Mouse (Mus musculus): Measurements from ENCODE around the gene Gdpd3.
"Not testable (repeated sequence)": the region's sequence is repeated elsewhere in the genome, so short reads cannot be mapped to it uniquely, and the experiment has no call there.

Gdpd3 gene

GRCm38 (mm10) chr7:126760956-126761355 lies 5.2 kb upstream of the Gdpd3 start:
- DNase-seq (ENCODE audit: low spot score in 2 of 2), result no peak

GRCm38 (mm10) chr7:126761529-126762067 lies 4.5 kb upstream of the Gdpd3 start:
- no peak for DNase-seq (ENCODE audit: low spot score in 2 of 2)

GRCm38 (mm10) chr7:126762471-126763008 lies 3.6 kb upstream of the Gdpd3 start:
- DNase-seq (ENCODE audit: low spot score in 2 of 2), result no peak

- DNase-seq (ENCODE audit: low spot score in 2 of 2), result no peak
These were observed 594 bp upstream of the Gdpd3 start for GRCm38 (mm10) chr7:126765540-126765939.

- no peak for DNase-seq (ENCODE audit: low spot score in 2 of 2)
These were observed 867 bp downstream of the Gdpd3 start for GRCm38 (mm10) chr7:126767001-126767400.

- DNase-seq (ENCODE audit: low spot score in 2 of 2), result no peak
These were observed 4.7 kb downstream of the Gdpd3 start for GRCm38 (mm10) chr7:126770784-126771183.

GRCm38 (mm10) chr7:126773351-126773750 lies 7.2 kb downstream of the Gdpd3 start:
- no peak for DNase-seq (ENCODE audit: low spot score in 2 of 2)

- no peak for DNase-seq (ENCODE audit: low spot score in 2 of 2)
These were observed 8.3 kb downstream of the Gdpd3 start for GRCm38 (mm10) chr7:126774463-126774862.

- no peak for DNase-seq (ENCODE audit: low spot score in 2 of 2)
These were observed 9.2 kb downstream of the Gdpd3 start for GRCm38 (mm10) chr7:126775185-126775977.

- no peak for DNase-seq (ENCODE audit: low spot score in 2 of 2)
These were observed 9.8 kb downstream of the Gdpd3 start for GRCm38 (mm10) chr7:126775978-126776234.

GRCm38 (mm10) chr7:126776598-126777057 lies 10.5 kb downstream of the Gdpd3 start, which contains the start of gene Ypel3:
TSS of gene Ypel3 (plus strand) at chr7:126776955.
- DNase-seq (ENCODE audit: low spot score in 2 of 2), result peak; percentile 91 to 96

GRCm38 (mm10) chr7:126777476-126777875 lies 11.3 kb downstream of the Gdpd3 start:
- DNase-seq (ENCODE audit: low spot score in 2 of 2), result no peak

- no peak for DNase-seq (ENCODE audit: low spot score in 2 of 2)
These were observed 12.0 kb downstream of the Gdpd3 start for GRCm38 (mm10) chr7:126778147-126778546.

- not testable (repeated sequence) for DNase-seq (ENCODE audit: low spot score in 2 of 2)
These were observed 13.0 kb downstream of the Gdpd3 start for GRCm38 (mm10) chr7:126779101-126779500.

GRCm38 (mm10) chr7:126779983-126780970 lies 14.1 kb downstream of the Gdpd3 start:
- DNase-seq (ENCODE audit: low spot score in 2 of 2), result peak; percentile 71 to 83

GRCm38 (mm10) chr7:126780971-126781635 lies 15.0 kb downstream of the Gdpd3 start, which contains the start of gene Tbx6:
TSS of gene Tbx6 (plus strand) at chr7:126781483.
- no peak for DNase-seq (ENCODE audit: low spot score in 2 of 2)

GRCm38 (mm10) chr7:126781661-126782370 lies 15.7 kb downstream of the Gdpd3 start:
- DNase-seq (ENCODE audit: low spot score in 2 of 2), result no peak

- no peak for DNase-seq (ENCODE audit: low spot score in 2 of 2)
These were observed 16.6 kb downstream of the Gdpd3 start for GRCm38 (mm10) chr7:126782693-126783092.

- DNase-seq (ENCODE audit: low spot score in 2 of 2), result no peak
These were observed 18.3 kb downstream of the Gdpd3 start for GRCm38 (mm10) chr7:126784469-126784868.

GRCm38 (mm10) chr7:126785056-126785455 lies 18.9 kb downstream of the Gdpd3 start:
- no peak for DNase-seq (ENCODE audit: low spot score in 2 of 2)

- DNase-seq (ENCODE audit: low spot score in 2 of 2), result no peak
These were observed 20.0 kb downstream of the Gdpd3 start for GRCm38 (mm10) chr7:126786142-126786541.

Data from urinary bladder, postnatal 36 days (tissue).